Mouse (Mus musculus) c-Kit-positive CD71-negative TER-119-negative erythroid progenitor cells, embryonic 14.5 days (primary cell): ENCODE data around the gene BC034090.
A peak's percentile ranks its signal among the peaks of the same experiment; 100 is the strongest.

Experiments used
- DNase-seq: peaks from one replicate; pipeline ENCODE4 v3.0.0-alpha.2; 2013; ENCODE audit warnings: low read depth

Gene BC034090

DNA sequence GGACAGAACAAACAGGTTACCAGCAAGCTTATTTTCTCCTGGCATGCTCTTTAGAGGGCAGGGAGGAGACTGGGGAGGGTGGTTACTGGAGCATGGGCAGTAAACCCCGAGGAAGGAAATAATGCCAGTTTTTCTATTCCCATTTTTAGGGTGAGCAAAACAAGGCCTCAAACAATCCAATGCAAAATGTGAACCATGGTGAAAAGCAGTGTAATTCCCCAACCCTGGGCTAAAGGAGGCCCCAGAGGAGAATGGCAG, 1.8 kb downstream of the BC034090 start:
- DNase-seq, result no peak

GRCm38 (mm10) chr1:155241701-155242487, 2.4 kb downstream of the BC034090 start:
- DNase-seq, result no peak

GRCm38 (mm10) chr1:155239962-155240717, 4.1 kb downstream of the BC034090 start:
- no peak for DNase-seq

- DNase-seq, result no peak
Observed at GRCm38 (mm10) chr1:155239169-155239568, 5.1 kb downstream of the BC034090 start.

DNA sequence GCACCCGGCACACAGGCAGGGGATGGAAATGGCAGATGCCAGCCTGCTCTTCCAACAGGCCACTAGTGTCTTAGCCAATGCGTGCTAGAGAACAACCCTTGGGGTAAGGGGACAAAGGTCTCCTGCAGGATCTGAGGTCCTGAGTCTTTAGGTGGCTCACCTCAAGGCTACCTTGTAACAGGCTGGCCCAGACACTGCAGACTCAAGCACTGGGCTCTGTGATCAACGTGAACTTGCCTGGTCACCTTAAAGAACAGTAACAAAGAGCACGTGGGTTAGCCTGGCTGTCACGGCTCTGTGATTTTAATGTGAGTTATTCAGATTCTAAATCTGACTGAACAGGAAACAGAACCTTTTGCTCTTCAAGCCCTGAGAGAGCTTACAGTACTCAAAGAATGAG, 6.1 kb downstream of the BC034090 start:
- no peak for DNase-seq

- DNase-seq, result no peak
Observed at GRCm38 (mm10) chr1:155237390-155237789, 6.9 kb downstream of the BC034090 start.

DNA sequence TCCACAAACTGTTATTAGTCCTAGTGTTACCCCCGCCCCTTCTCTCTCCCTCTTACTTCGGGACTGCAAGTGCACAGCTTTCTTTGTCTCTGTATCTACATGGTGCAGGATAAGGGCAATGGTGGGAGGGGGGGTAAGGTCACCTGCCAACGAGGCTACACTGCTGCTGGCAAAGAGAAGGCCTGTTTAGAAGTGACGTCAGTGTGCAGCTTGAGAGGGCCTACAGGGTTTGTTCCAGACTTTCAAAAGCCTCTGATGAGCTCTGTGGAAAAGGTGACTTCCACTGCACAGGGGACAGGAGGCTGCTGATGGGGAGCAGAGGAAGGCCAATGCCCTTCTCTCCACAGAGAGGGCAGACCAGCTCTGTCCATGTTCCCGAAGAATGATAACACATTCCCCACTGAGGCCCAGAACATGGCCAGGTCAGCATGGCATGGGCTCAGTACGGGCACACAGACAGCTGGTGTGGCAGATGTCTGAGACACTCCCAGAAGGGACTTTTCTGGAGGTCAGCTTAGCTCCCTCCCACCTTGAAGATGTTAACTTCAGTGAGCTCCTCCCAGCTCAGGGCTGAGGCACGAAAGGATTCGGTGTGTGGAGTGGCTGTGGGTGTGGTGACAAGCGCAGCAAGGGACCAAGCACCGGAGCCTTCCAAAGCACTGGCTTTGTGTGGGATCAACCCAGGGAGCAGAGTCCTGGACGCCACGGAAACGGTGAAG, 7.8 kb downstream of the BC034090 start:
- no peak for DNase-seq

GRCm38 (mm10) chr1:155235641-155236040, 8.6 kb downstream of the BC034090 start:
- no peak for DNase-seq

- DNase-seq, result no peak
Observed at GRCm38 (mm10) chr1:155233931-155234607, 10.2 kb downstream of the BC034090 start.

DNA sequence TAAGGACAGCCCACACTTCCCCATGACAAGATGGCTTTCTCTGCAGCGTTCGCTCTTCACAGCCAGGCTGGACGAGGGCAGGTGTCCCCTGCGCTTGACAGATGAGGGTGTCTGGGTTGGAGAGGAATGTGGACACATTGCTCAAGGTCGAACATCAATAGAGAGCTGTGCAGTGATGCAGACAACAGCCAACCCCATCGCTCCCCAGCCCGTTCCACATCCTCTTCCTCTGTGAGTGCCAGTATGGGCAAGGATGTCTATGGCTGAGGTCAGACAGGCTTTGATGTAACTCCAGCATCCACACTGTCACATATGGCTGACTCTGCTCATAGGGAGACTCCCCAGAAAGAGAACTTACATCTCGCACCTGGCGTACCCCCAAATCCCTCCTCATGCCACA, 10.9 kb downstream of the BC034090 start:
- DNase-seq, result no peak

DNA sequence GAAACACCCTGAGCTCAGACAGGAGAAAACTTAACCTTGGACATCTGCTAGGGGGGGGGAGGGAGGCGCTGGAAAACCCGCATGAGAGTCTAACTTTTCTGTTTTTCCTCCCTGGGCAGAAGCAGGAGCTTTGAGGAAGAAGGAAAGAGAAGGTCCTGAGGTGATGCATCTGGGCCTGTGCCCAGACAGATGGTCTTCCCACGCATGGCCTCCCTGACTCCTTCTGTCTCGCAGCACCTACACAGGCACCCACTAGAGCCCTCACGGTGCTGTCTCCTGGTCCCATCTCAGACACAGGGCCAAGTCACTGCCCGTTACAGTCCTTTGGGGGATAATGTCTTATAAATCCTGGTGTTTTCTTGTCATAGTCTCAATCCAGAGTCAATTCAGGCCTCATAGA, 11.5 kb downstream of the BC034090 start:
- no peak for DNase-seq

DNA sequence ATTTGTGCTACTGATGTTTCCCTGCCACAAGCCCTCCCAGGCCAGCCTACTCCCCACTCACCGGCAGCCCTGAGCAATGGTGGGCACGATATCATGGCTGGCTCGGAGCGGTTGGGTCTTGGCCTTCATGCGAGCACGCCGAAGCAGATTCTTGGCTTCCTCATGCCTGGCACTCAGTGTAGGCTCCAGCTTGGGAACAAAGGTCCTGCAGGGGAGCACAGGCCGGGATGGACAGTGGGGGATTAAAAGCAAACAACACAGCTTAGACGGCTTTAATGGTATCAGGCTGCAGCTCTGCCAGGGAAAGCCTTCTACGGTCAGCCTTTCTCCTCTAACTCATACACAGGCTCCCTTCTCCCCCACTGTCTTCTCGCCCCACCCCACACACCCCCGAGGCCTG, 11.9 kb downstream of the BC034090 start:
- DNase-seq, result no peak

- no peak for DNase-seq
Observed at GRCm38 (mm10) chr1:155229464-155230411, 14.5 kb downstream of the BC034090 start.

- peak; percentile 70 for DNase-seq
Observed at GRCm38 (mm10) chr1:155223849-155224554, 20.2 kb downstream of the BC034090 start.

GRCm38 (mm10) chr1:155223036-155223435, 21.2 kb downstream of the BC034090 start:
- no peak for DNase-seq

- no peak for DNase-seq
Observed at GRCm38 (mm10) chr1:155222101-155222669, 22.1 kb downstream of the BC034090 start.

GRCm38 (mm10) chr1:155218924-155219323, 25.3 kb downstream of the BC034090 start:
- no peak for DNase-seq

- DNase-seq, result no peak
Observed at GRCm38 (mm10) chr1:155217865-155218541, 26.2 kb downstream of the BC034090 start.

GRCm38 (mm10) chr1:155216844-155217243, 27.4 kb downstream of the BC034090 start:
- no peak for DNase-seq

DNA sequence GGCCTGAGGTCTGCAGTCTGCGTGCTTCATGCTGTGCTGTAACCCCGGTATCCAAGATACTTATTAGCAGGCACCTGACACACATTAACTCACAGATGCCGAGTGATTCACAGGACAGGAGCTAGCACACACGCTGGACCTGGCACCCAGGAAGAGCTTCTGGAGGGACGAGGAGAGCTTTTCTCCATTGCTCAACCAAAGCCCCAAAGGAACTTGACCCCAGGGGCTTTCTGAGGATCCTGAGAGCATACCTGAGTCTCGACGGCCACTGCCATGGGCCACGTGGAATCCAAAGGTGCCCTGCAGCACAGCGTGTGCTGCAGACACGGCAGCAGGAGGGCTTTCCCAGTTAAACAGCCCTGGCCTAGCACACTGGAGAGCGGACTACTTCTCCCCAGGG, 27.9 kb downstream of the BC034090 start:
- no peak for DNase-seq
